Mouse (Mus musculus) liver, postnatal 0 days (tissue): ENCODE measurements around the gene Zfp945.

Experiments used
- CTCF ChIP-seq: sonication (generic); IDR thresholded peaks from 2 replicates; pipeline ENCODE4 v1.5.1; 2016; ENCODE audit warnings: antibody characterized with exemption, low read depth
- EP300 ChIP-seq: IDR thresholded peaks from 2 replicates; pipeline ENCODE4 v1.6.1; 2016; ENCODE audit warnings: antibody characterized with exemption, low read depth, mild to moderate bottlenecking

- no peak for TF ChIP-seq CTCF
- no peak for TF ChIP-seq EP300
Measured at GRCm38 (mm10) chr17:22817471-22818198, 49.3 kb downstream of the Zfp945 start.
